Comparison of ENCODE assay signal across 23 mouse cellular contexts in the genomic region with DNA sequence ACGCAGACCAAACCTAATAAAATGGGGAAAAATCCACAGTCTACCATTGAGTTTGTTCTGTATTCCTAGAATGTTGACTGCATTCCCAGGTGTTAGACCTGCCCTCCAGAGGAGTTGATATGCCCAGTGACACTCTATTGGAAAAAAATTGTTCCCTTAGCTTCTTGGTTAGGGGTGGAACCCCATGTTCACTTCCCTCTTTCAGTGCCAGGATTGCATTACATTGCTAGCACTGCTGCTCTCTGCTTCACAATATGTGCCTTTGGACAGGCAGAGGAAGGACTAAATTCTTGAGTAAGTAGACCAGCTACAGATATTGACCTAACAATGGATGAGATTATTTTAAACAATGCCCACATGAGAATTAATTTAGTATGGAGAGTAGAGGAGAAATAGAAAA.
"Had no signal": no experiment of that assay in that cellular context is flagged by ENCODE, and none has a peak within 500 bp of the region (broad histone marks: within the 10 kb centered on the region; RNA-seq: fewer than 3 reads in every experiment).

No protein-coding gene starts in this region.

- H3K27ac ChIP-seq: heart, embryonic 10.5 days; hindbrain, embryonic 13.5 days; hindbrain, embryonic 15.5 days; intestine, embryonic 15.5 days; limb, embryonic 13.5 days; limb, embryonic 15.5 days; liver, embryonic 12.5 days had no signal

- H3K9ac ChIP-seq: heart, embryonic 12.5 days; hindbrain, embryonic 13.5 days; hindbrain, embryonic 15.5 days; intestine, embryonic 15.5 days; limb, embryonic 13.5 days; limb, embryonic 15.5 days; liver, embryonic 12.5 days had no signal

- H3K27me3 ChIP-seq: heart, embryonic 12.5 days; hindbrain, embryonic 13.5 days; hindbrain, embryonic 15.5 days; intestine, embryonic 15.5 days; limb, embryonic 13.5 days; limb, embryonic 15.5 days; liver, embryonic 12.5 days had no signal

- H3K9me3 ChIP-seq: heart, embryonic 10.5 days; heart, embryonic 12.5 days; hindbrain, embryonic 13.5 days; hindbrain, embryonic 15.5 days; intestine, embryonic 15.5 days; limb, embryonic 13.5 days; limb, embryonic 15.5 days; liver, embryonic 12.5 days had no signal

- H3K4me3 ChIP-seq: heart, embryonic 10.5 days; heart, embryonic 12.5 days; hindbrain, embryonic 13.5 days; hindbrain, embryonic 15.5 days; intestine, embryonic 15.5 days; limb, embryonic 13.5 days; limb, embryonic 15.5 days; liver, embryonic 12.5 days had no signal

- ATAC-seq: inflammation-experienced regulatory T-cells, adult 6 months; intestine, embryonic 15.5 days; intestine, postnatal 0 days; liver, embryonic 12.5 days had no signal

- DNase-seq: gastrocnemius, postnatal 14 days; gastrocnemius, postnatal 36 days; heart, adult 18-20 months; heart, postnatal 10 days; heart, postnatal 36 days; kidney, adult 18-20 months; kidney, adult 8-10 months; kidney, postnatal 10 days; kidney, postnatal 25 days; kidney, postnatal 4 days; layer of hippocampus, adult 9-11 months; layer of hippocampus, postnatal 36 days; left cerebral cortex, postnatal 4 days had no signal

- H3K4me2 ChIP-seq: heart, embryonic 12.5 days; hindbrain, embryonic 13.5 days; hindbrain, embryonic 15.5 days; intestine, embryonic 15.5 days; limb, embryonic 13.5 days; limb, embryonic 15.5 days; liver, embryonic 12.5 days had no signal

- H3K4me1 ChIP-seq: heart, embryonic 10.5 days; heart, embryonic 12.5 days; hindbrain, embryonic 13.5 days; hindbrain, embryonic 15.5 days; intestine, embryonic 15.5 days; liver, embryonic 12.5 days had no signal

- H3K36me3 ChIP-seq: heart, embryonic 10.5 days; heart, embryonic 12.5 days; hindbrain, embryonic 13.5 days; hindbrain, embryonic 15.5 days; intestine, embryonic 15.5 days; limb, embryonic 13.5 days; limb, embryonic 15.5 days; liver, embryonic 12.5 days had no signal
